ENCODE assay signal across 9 mouse cellular contexts in the genomic region with DNA sequence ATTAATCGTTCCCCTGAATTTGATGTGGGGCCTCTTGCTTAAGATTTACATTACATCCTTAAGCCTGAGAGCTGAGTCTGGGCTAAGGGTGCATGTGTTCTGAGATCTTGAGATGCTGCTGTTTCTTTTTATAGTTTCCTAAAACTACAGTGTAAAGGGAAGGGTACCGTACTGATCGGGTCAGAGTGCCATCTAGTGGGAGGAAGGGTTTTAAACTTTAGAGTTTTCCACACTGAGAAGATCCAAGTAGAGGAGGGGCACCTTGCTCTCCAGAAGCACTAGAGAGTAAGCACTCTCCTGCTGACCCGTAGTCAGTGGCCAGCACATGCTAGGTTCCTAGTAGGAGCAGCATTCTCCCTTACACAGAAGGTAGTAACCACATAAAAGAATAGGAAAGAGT. TPM values are rescaled to one million over a fixed set of nuclear protein-coding genes. Genes with fewer than 3 reads are reported as not detected.
DNase-seq lines count a peak whose midpoint lies in the region; ATAC-seq and TF ChIP-seq lines count a peak whose summit lies in the region.
"Had no signal": no experiment of that assay in that cellular context is flagged by ENCODE, and none has a peak within 500 bp of the region (broad histone marks: within the 10 kb centered on the region; RNA-seq: fewer than 3 reads in every experiment).

No protein-coding gene starts in this region.

- no peaks in the 10 kb centered on the region for H3K27me3 ChIP-seq in cerebellum, adult 2 months (ENCODE audit: control insufficient read depth, insufficient read depth, low read length)
- H3K27me3 ChIP-seq: lung, embryonic 15.5 days had no signal

- 0 out of 2 replicates have a peak, but pooled peaks have one; percentile 8 for TF ChIP-seq CTCF in cerebellum, adult 2 months (IDR thresholded peaks at IDR 0.05; ENCODE audit: borderline replicate concordance, insufficient read depth, low read depth, low read length)

- no peak overlapping the region for H3K27ac ChIP-seq in cerebellum, adult 2 months (ENCODE audit: insufficient read depth, low read length)
- H3K27ac ChIP-seq: lung, embryonic 15.5 days had no signal

- no peak overlapping the region for H3K4me3 ChIP-seq in cerebellum, adult 2 months (replicated peaks; ENCODE audit: insufficient read depth, low read depth, low read length)
- H3K4me3 ChIP-seq: lung, embryonic 15.5 days had no signal

- H3K4me1 ChIP-seq in cerebellum, adult 2 months (ENCODE audit: control insufficient read depth, insufficient read depth, low read length): no peaks in the 10 kb centered on the region
- H3K4me1 ChIP-seq: lung, embryonic 15.5 days had no signal

- no peak for TF ChIP-seq POLR2A in cerebellum, adult 2 months (IDR thresholded peaks at IDR 0.05; ENCODE audit: borderline replicate concordance, insufficient read depth, low read length)

- ATAC-seq in inflammation-experienced regulatory T-cells, adult 6 months: peak; percentile 35

- DNase-seq in cerebellum, adult 2 months: no peak
- DNase-seq in cerebellum, postnatal 25 days: no peak
- DNase-seq in layer of hippocampus, postnatal 10 days (ENCODE audit: low spot score in 2 of 2): peak; percentile 17 to 38
- DNase-seq in layer of hippocampus, adult 9-10 months (ENCODE audit: low spot score): no peak
- DNase-seq in Muller cell, postnatal 12 days (ENCODE audit: inconsistent ontology term): peak; percentile 10
- DNase-seq in gastrocnemius, postnatal 25 days: no peak
- DNase-seq in spleen, postnatal 36 days (ENCODE audit: low spot score in 2 of 2): no peak

- WGBS in cerebellum, adult 2 months: 54% methylated on average over 4 of the region's 4 CpGs

RNA-seq across cellular contexts. Expression of gene Prmt3, which starts 33.2 kb away (rescaled TPM):
- polyA plus RNA-seq in cerebellum, adult 2 months (2012; rRNA removed): 28.1 and 31.1 TPM in 2 replicates
- 10 to 100 TPM; 35.3 to 40.6 TPM for total RNA-seq in layer of hippocampus, postnatal 10 days (2021)
- polyA plus RNA-seq in inflammation-experienced regulatory T-cells, adult 6 months (2017; shearing (Covaris generic)): 10 to 100 TPM in 2 of 3 experiments, 1 to 10 TPM in 1; 7.8 to 13.2 (median 12.8) TPM
- 10 to 100 TPM; 10.5 to 12.2 TPM for total RNA-seq in gastrocnemius, postnatal 25 days (2021)

RNA-seq across cellular contexts. Expression of gene Htatip2, which starts 52.4 kb away (rescaled TPM):
- 5.9 and 6.6 TPM in 2 replicates for polyA plus RNA-seq in cerebellum, adult 2 months (2012; rRNA removed)
- 1 to 10 TPM; 6.5 to 8.7 TPM for total RNA-seq in layer of hippocampus, postnatal 10 days (2021)
- 10 to 100 TPM; 39.3 to 48.3 (median 44.2) TPM for polyA plus RNA-seq in inflammation-experienced regulatory T-cells, adult 6 months (2017; shearing (Covaris generic))
- 1 to 10 TPM; 2.2 to 4.3 TPM for total RNA-seq in gastrocnemius, postnatal 25 days (2021)

Comparison
In these comparisons a context has a peak if more than half of its experiments do, and no peak if none do; other contexts are left out.
1. DNase-seq: peak in layer of hippocampus, postnatal 10 days (2 of 2) and Muller cell, postnatal 12 days (single experiment); none in cerebellum, adult 2 months (0 of 2), cerebellum, postnatal 25 days (0 of 2), layer of hippocampus, adult 9-10 months (single experiment), gastrocnemius, postnatal 25 days (single experiment) and spleen, postnatal 36 days (0 of 2).